Mouse (Mus musculus) CD4-positive, CD25-positive, alpha-beta regulatory T cell, adult 2 months (primary cell): ENCODE data around the gene Pdk1.

Source experiments
- DNase-seq: peaks from one replicate; pipeline ENCODE4 v3.0.0-alpha.2; 2012; ENCODE audit warnings: low read depth, low spot score

Gene Pdk1

GRCm38 (mm10) chr2:71872801-71873443 is at the start of gene Pdk1:
TSS of gene Pdk1 (plus strand) at chr2:71873224.
- DNase-seq, result peak; percentile 99

- DNase-seq, result no peak
Measured at GRCm38 (mm10) chr2:71824146-71824545, 48.9 kb upstream of the Pdk1 start.

- no peak for DNase-seq
Measured at GRCm38 (mm10) chr2:71827711-71828110, 45.3 kb upstream of the Pdk1 start.

- no peak for DNase-seq
Measured at GRCm38 (mm10) chr2:71828928-71829327, 44.1 kb upstream of the Pdk1 start.

DNA sequence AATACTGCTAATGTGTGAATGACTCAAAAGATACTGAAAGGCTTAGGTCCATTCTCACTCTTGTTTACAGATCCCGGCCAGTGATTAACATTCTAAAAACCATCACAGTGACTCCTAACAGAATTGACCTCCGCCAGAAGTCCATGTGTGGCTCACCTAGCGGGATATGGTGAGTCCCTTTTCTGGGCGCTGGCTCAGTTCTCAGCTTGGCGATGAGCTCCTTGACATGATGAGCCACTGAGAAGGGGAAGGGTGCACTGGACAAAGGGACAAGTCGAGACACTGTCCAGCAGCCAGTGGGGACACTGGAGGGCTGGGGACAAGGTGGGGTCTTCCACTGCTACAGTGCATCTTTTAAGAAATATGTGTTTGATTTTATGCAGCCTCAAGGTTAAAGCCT is 39.4 kb upstream of the Pdk1 start:
- DNase-seq, result no peak

DNA sequence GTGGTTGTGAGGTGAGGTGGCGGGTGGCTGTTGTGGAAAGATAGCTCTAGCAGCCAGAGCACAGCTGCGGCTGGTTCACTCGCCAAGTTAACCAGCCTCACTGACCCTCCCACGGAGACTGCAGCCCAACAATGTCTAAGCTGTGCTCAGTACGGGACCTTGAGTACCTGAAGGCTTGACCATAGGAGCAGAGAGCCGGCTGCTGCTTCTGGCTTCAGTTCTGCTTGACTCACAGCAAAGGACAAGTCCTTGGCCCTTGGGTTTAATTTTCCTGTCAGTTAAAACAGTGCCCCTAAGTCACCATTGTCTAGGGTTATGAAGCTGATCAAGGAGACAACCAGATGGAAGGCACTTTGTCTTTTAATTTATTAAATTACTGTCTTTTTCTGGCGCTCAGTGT is 38.7 kb upstream of the Pdk1 start:
- no peak for DNase-seq

GRCm38 (mm10) chr2:71835556-71835955 is 37.5 kb upstream of the Pdk1 start:
- no peak for DNase-seq

- no peak for DNase-seq
Measured at GRCm38 (mm10) chr2:71836232-71836631, 36.8 kb upstream of the Pdk1 start.

DNA sequence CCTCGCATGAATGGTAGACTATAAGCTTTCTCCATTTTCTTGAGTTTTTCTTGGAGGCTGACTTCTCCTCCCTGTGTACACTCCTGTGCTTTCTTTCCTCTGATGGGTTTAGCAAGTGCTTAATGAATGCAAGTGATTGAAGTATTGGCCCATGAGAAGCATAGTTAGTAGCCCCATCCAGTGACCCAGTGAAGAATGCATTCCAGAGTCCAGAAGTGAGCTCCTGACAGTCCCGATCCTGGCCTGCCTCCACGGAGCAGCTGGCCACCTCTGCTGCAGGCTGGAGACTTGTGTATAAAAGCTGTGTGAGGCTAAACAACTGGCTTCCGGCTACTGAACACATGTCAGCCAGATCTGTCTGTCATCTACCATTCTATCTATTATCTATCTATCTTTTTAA is 35.8 kb upstream of the Pdk1 start:
- no peak for DNase-seq

DNA sequence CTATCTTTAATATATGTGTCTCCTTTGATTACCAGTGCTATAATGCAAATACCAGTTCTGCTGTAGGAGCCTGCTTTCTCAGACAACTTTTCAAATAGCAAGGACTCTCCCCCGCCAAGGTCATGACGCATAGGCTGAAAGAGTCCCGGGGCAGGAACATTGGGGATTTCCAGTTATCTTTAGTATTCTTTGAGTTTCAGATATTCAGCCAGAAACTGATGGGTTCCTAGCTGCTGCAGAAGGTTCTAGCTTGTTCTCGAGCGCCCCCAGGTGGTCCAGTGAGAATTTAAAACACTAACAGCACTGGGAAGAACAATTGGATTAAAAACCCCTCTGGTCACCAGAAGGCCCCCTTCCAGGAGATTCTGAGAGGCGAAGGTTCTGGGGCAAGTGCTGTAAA is 35.2 kb upstream of the Pdk1 start:
- peak; percentile 83 for DNase-seq

GRCm38 (mm10) chr2:71843316-71843715 is 29.7 kb upstream of the Pdk1 start:
- peak; percentile 23 for DNase-seq

DNA sequence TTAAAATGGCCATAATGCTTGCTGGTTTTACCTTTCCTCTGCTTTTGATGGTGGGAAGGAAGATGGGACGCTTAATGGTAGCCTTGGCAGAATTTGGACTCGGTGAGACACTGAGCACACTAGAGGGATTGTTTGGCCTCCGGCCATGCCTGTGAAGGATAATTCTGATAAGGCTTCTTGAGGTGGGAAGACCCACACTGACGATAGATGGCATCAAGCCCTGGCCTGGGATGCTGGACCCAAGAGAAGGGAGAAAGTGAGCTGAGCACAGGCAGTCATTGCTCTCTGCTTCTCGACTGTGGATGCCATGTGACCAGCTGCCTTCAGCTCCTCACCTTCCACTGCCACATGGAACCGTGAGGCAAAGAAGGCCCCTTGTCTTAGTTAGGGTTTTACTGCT is 28.1 kb upstream of the Pdk1 start:
- no peak for DNase-seq

DNA sequence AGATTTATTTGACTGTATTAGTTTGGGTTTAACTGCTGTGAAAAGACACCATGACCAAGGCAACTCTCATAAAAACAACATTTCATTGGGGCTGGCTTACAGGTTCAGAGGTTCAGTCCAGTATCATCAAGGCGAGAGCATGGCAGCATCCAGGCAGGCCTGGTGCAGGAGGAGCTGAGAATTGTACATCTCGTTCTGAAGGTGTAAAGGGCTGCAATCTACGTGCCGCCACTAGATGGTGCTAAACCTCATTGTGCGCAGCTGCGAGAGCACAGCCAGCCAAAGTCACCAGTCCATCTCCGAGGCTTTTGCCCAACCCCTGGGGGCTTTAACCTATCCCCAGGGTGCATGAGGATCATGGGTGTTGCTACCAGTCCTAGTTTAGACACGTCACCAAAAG is 20.9 kb upstream of the Pdk1 start:
- DNase-seq, result peak; percentile 39

- DNase-seq, result no peak
Measured at GRCm38 (mm10) chr2:71855076-71855475, 17.9 kb upstream of the Pdk1 start.

DNA sequence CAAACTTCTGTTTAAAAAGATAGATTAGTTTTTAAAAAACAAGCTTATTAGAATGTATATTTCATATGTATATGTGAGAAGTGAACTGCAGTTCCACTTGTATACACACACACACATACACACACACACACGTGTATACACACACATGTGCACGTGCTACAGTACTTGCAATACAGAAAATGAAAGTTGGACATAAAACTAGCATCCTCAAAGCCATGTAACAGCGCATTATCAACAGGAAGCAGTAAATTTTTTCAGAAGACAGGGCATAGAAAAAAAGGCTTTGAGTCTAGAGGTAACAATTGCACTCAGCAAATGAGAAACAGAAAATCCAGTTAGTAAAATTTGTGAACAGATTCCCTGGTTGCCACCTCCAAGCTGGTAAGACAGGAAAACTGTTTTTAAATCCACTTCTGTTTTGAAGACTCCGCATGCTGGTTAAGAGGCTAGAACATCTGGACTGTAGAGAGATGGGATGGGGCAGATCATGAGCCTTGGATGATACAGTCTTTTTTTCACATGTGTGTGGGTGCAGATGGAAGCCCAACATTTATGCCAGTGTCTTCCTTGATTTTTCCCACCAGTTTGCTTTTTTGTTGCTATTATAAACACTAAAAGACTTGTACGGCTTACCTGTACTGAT is 9.4 kb upstream of the Pdk1 start:
- peak; percentile 68 for DNase-seq

DNA sequence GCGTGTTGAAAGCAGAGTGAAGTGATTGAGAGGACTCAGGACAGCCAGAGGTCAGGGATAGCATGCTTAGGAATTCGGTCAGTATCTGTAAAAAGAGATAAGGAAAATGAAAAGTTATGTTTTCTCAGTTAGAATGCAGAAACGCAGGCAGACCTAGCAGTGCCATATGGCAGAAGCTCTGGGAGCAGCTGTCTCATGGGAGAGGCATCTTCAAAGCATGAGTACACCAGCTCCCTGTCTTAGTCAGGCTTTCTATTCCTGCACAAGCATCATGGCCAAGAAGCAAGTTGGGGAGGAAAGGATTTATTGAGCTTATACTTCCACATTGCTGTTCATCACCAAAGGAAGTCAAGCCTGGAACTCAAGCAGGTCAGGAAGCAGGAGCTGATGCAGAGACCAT is 8.0 kb upstream of the Pdk1 start:
- no peak for DNase-seq

- peak; percentile 11 for DNase-seq
Measured at GRCm38 (mm10) chr2:71865935-71866334, 7.1 kb upstream of the Pdk1 start.

GRCm38 (mm10) chr2:71866565-71866964 is 6.5 kb upstream of the Pdk1 start:
- peak; percentile 77 for DNase-seq

DNA sequence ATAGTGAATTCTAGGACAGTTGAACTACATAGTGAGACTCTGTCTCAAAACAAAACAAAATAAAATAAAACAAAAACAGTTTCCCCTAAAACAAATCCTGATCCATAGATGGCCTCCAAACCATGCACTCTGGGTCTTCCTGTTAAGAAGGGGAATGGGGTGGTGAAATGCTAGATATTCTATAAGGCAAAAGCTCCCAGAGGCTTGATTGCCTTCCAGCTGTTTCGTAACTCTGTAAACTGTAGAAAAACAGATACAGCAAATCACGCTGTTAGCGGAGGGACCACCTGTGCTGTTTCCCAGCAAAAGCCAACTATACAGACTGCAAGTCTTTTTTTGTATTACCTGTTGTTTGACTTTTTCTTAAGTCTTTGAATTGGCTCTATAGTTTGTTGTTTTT is 6.0 kb upstream of the Pdk1 start:
- DNase-seq, result peak; percentile 13

- DNase-seq, result no peak
Measured at GRCm38 (mm10) chr2:71867480-71867879, 5.5 kb upstream of the Pdk1 start.

DNA sequence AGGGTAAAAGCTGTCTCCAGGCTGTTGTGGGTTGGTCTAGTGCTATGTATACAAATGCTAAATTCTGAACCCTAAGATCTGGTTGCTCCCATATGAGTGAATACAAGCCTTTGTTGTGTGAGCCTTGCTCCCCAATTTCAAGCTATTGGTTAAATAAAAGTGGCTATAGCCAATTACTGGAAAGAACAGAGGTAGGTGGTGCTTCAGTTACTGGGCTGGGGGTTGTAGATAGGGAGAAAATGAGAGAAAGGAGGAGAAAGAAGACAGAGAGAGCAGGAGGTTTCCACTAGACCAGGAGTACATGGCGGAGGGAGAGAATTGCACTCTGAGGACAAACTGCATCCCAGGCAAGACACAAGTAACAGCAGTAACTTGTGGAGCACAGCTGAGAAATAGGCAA is 4.8 kb upstream of the Pdk1 start:
- no peak for DNase-seq

- no peak for DNase-seq
Measured at GRCm38 (mm10) chr2:71872141-71872540, 883 bp upstream of the Pdk1 start.

DNA sequence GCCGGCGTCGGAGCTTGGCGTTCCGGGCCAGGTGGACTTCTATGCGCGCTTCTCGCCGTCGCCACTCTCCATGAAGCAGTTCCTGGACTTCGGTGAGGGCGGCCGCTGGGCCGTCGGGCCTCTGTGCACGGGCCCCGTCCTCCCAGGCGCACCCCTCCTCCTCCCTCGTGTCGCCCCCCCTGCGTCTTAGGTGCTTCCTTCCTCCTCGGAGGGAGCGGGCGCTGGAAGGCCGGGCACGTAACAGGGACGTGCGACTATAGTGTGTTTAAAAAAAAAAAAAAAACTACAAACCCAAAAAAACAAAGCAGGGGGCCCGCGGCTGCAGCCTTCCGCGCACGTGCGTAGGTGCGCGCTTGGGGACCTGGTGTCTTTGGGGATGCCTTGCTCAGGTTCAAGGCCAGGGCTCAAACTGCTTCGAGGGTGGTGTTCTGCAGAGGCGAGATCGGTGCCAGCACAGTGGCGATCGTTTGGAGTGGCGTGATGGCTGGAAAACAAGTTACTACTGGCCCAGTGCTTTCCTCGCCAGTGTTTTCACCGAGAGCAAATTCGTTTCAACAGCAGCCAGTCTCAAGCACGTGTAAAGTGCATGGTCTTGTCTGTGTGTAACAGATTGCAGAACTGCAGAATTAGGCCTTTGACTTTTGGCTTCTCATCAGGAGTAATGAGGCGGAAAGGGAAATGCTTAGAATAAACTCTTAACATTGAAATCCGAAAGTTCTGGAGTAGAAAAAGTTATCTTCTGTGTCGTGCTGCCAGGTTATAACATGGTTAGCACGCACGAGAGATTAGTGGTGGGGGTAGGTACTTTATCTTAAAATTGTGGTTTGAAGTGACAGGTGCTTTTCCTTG is 674 bp downstream of the Pdk1 start:
- DNase-seq, result peak; percentile 74
